Mouse (Mus musculus) pancreas, adult 10 weeks (tissue): ENCODE results near the gene Olfr1211. TPM values are rescaled to one million over a fixed set of nuclear protein-coding genes. Genes with fewer than 3 reads are reported as not detected.

Experiments
- polyA plus RNA-seq: library from polyadenylated mRNA; stranded (reverse); fragments of 350-450 nt; fragmentation: Illumina TruSeq; extraction: RNeasy Lipid Tissue Mini Kit (QIAGEN cat#74804); gene quantifications from one replicate; pipeline ENCODE4 v1.2.3, GENCODE M21; 2015; ENCODE audit warnings: low read depth, low replicate concordance; ENCODE audit not compliant: insufficient read depth

Gene Olfr1211
- not detected for polyA plus RNA-seq

DNA sequence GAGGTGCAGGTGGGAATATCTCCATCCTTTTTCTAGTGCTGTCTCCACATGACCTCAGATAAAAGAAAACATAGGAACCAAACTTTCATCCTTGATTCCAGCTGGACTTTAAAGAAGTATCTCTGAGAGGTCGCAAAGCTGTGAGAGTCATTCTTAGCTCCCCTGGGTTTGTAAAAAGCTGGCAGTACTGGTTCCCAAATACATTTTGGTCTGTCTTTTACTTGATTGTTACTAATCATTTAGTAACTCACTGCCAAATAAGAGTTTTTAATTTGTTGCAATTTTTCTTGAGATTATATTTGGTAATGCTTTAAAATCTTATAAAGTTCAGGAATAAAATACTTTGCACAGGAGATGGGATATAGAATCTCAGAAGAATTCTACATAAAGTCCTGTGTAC, at the start of gene Olfr1211:
Gene Olfr1211, minus strand, starts transcription at position 101 of the 400 bp plus-strand sequence.

DNA sequence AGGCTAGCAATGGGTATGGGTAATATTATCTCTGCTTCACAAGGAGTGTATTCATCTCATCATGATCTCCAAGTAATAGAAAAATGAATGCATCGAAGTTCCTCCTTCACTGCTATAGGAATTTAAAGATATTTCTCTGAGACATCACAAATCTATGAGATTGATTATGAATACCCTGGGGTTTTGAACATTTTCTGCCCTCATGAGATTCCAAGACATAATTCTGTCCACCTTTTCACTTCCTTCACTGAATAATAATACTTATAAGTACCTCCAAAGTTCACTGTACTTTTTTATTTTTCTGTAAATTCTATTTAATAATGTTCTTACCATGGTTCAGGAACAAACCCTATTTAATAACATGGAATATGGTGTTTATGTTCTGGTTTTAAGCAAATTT, 42.3 kb upstream of the Olfr1211 start, which contains the start of gene Gm13762:
Gene Gm13762, minus strand, starts transcription at position 101 of the 400 bp plus-strand sequence.

DNA sequence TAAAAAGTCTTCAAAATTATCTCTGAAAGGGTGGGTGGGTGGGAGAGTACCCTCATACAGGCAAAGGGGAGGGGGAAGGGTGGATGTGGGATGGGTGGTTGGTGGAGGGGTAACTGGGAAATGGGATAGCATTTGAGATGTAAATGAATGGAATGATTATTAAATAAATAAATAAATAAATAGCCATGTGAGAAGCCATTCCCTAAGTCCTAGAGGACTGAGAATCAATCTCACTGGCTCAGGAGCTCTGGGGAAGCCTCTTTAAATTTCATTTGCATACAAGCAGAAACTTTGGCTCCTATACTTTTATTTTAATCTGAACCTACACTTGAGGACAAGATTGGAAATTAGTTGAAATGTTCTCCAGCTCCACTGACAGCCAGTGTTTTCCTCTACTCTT, 15.8 kb upstream of the Olfr1211 start, which contains the start of gene Olfr1212:
Gene Olfr1212, plus strand, starts transcription at position 301 of the 400 bp plus-strand sequence.

DNA sequence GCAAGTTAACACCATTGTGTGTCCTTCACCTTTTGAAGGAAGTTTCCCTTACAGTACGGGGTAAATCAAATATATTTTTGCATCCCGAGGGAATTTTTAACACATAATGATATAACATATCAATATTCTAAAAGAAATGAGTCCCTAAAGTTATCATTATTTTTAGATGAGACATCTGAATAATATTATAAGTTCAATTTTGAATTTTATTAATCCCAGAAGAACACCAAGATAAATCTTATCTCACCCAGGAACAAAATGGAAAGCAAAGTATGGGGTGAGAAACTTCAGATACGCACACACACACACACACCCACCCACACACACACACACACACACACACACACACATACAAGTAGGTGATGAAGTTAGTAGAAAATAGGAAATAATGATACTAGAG, 22.9 kb downstream of the Olfr1211 start, which contains the start of gene Olfr1209:
Gene Olfr1209, minus strand, starts transcription at position 101 of the 400 bp plus-strand sequence.

DNA sequence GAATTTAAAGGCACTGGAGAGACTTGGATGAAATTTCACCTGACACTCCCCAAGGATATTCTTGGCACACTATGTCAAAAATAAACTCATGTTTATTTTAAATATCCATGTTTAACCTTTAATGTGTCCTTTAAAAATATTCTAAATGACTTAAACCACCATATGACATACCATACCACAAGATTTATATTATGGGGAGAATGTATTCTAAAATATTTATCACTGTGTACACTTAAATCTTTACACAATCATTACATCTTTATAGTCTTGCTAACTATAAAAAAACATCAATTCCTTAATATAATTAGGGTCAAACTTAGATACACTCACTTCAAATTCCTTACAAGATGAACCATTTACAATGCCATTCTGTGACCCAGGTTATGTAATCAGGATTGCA, 35.7 kb downstream of the Olfr1211 start, which contains the start of gene Olfr1208:
Gene Olfr1208, minus strand, starts transcription at position 101 of the 400 bp plus-strand sequence.

Other genes starting within 250 kb of the Olfr1211 start
- gene Olfr1195, start 248.9 kb downstream of the Olfr1211 start, polyA plus RNA-seq: not detected
- gene Olfr1196, start 233.5 kb downstream of the Olfr1211 start, polyA plus RNA-seq: not detected
- gene Olfr1197, start 205.7 kb downstream of the Olfr1211 start, polyA plus RNA-seq: not detected
- not detected for gene Olfr1198, start 186.7 kb downstream of the Olfr1211 start, polyA plus RNA-seq
- gene Olfr1199, start 177.6 kb downstream of the Olfr1211 start, polyA plus RNA-seq: not detected
- not detected for gene Olfr1200, start 167.6 kb downstream of the Olfr1211 start, polyA plus RNA-seq
- not detected for gene Olfr1201, start 145.1 kb downstream of the Olfr1211 start, polyA plus RNA-seq
- gene Olfr1202, start 123.6 kb downstream of the Olfr1211 start, polyA plus RNA-seq: not detected
- not detected for gene Olfr1205, start 108.4 kb downstream of the Olfr1211 start, polyA plus RNA-seq
- not detected for gene Olfr1204, start 88.8 kb downstream of the Olfr1211 start, polyA plus RNA-seq
- gene Olfr1206, start 74.9 kb downstream of the Olfr1211 start, polyA plus RNA-seq: not detected
- not detected for gene Olfr1208, start 35.8 kb downstream of the Olfr1211 start, polyA plus RNA-seq
- gene Olfr1209, start 23.0 kb downstream of the Olfr1211 start, polyA plus RNA-seq: not detected
- not detected for gene Olfr1212, start 15.9 kb upstream of the Olfr1211 start, polyA plus RNA-seq
- not detected for gene Gm13762, start 42.2 kb upstream of the Olfr1211 start, polyA plus RNA-seq
- not detected for gene Olfr1214, start 54.5 kb upstream of the Olfr1211 start, polyA plus RNA-seq
- gene Olfr1215, start 68.9 kb upstream of the Olfr1211 start, polyA plus RNA-seq: not detected
- gene Olfr1216, start 80.2 kb upstream of the Olfr1211 start, polyA plus RNA-seq: not detected
- not detected for gene Olfr1217, start 94.0 kb upstream of the Olfr1211 start, polyA plus RNA-seq
- not detected for gene Olfr1218, start 123.1 kb upstream of the Olfr1211 start, polyA plus RNA-seq
- not detected for gene Olfr1219, start 145.4 kb upstream of the Olfr1211 start, polyA plus RNA-seq
- gene Olfr1220, start 168.7 kb upstream of the Olfr1211 start, polyA plus RNA-seq: not detected
- not detected for gene Olfr1221, start 179.2 kb upstream of the Olfr1211 start, polyA plus RNA-seq
- not detected for gene Olfr1222, start 194.9 kb upstream of the Olfr1211 start, polyA plus RNA-seq
- gene Olfr1223, start 213.4 kb upstream of the Olfr1211 start, polyA plus RNA-seq: not detected
- not detected for gene Olfr1224-ps1, start 226.0 kb upstream of the Olfr1211 start, polyA plus RNA-seq
- not detected for gene Olfr1225, start 236.6 kb upstream of the Olfr1211 start, polyA plus RNA-seq